ENCODE assay signal across 10 mouse cellular contexts in genomic region chr9:77428115-77428747, GRCm38 (mm10).
DNase-seq lines count a peak whose midpoint lies in the region; ATAC-seq lines count a peak whose summit lies in the region.
"Had no signal": no experiment of that assay in that cellular context is flagged by ENCODE, and none has a peak within 500 bp of the region (broad histone marks: within the 10 kb centered on the region; RNA-seq: fewer than 3 reads in every experiment).

No protein-coding gene starts in this region.

- 0 out of 2 replicates have a peak overlapping the region, but pooled peaks have one; percentile 0 for H3K4me3 ChIP-seq in heart, embryonic 11.5 days (ENCODE audit: low read depth, low read length)
- no peak overlapping the region for H3K4me3 ChIP-seq in hindbrain, embryonic 15.5 days
- 0 out of 2 replicates have a peak overlapping the region, but pooled peaks have one; percentile 3 for H3K4me3 ChIP-seq in midbrain, embryonic 12.5 days

- peak overlapping the region; percentile 92 for H3K27ac ChIP-seq in heart, embryonic 11.5 days (ENCODE audit: low read depth, low read length)
- no peak overlapping the region for H3K27ac ChIP-seq in hindbrain, embryonic 15.5 days (replicated peaks)
- peak overlapping the region; percentile 54; the same call in 1 of the 2 replicates for H3K27ac ChIP-seq in midbrain, embryonic 12.5 days (replicated peaks)
- H3K27ac ChIP-seq: layer of hippocampus, adult 2 months had no signal

- H3K27me3 ChIP-seq in heart, embryonic 11.5 days (ENCODE audit: control insufficient read depth, insufficient read depth, low read length), result no peaks in the 10 kb centered on the region; the same call in 1 of the 2 replicates
- no peaks in the 10 kb centered on the region for H3K27me3 ChIP-seq in hindbrain, embryonic 15.5 days
- peaks cover 4% of the 10 kb centered on the region for H3K27me3 ChIP-seq in midbrain, embryonic 12.5 days

- no peaks in the 10 kb centered on the region for H3K9me3 ChIP-seq in heart, embryonic 11.5 days (replicated peaks; ENCODE audit: control insufficient read depth, low read length)
- no peaks in the 10 kb centered on the region for H3K9me3 ChIP-seq in hindbrain, embryonic 15.5 days
- no peaks in the 10 kb centered on the region for H3K9me3 ChIP-seq in midbrain, embryonic 12.5 days

- ATAC-seq in heart, embryonic 11.5 days (replicated peaks; ENCODE audit: insufficient number of reproducible peaks, low FRiP score, low TSS enrichment), result no peak; the same call in 1 of the 2 replicates
- ATAC-seq in hindbrain, embryonic 15.5 days (ENCODE audit: low FRiP score, low read depth), result no peak
- ATAC-seq in midbrain, embryonic 12.5 days (ENCODE audit: low FRiP score, low read depth), result peak; percentile 24; the same call in 1 of the 2 replicates
- ATAC-seq: CD4-positive, CD25-positive, alpha-beta regulatory T cell, adult 4 months had no signal

- peaks cover 34% of the 10 kb centered on the region for H3K4me1 ChIP-seq in heart, embryonic 11.5 days (ENCODE audit: control insufficient read depth, insufficient read depth, low read length)
- peaks cover 18% of the 10 kb centered on the region for H3K4me1 ChIP-seq in hindbrain, embryonic 15.5 days (replicated peaks)
- peaks cover 16% of the 10 kb centered on the region for H3K4me1 ChIP-seq in midbrain, embryonic 12.5 days

- DNase-seq in heart, adult 11 months, result no peak
- DNase-seq in MEL-GATA-1-ER (ENCODE audit: extremely low read depth, low read depth), result peak; percentile 75
- no peak for DNase-seq in layer of hippocampus, postnatal 25 days (ENCODE audit: extremely low spot score in 1 of 2, low spot score in 1 of 2)
- no peak for DNase-seq in T-cell, adult 2 months (ENCODE audit: low spot score)
- no peak for DNase-seq in kidney, postnatal 36 days

- H3K36me3 ChIP-seq in heart, embryonic 11.5 days (ENCODE audit: control insufficient read depth, insufficient read depth, low read length), result peaks cover 3% of the 10 kb centered on the region
- H3K36me3 ChIP-seq in hindbrain, embryonic 15.5 days, result no peaks in the 10 kb centered on the region
- 0 out of 2 replicates have a peak, but pooled peaks cover 5% of the 10 kb centered on the region for H3K36me3 ChIP-seq in midbrain, embryonic 12.5 days

- peak overlapping the region; percentile 54; the same call in 1 of the 2 replicates for H3K9ac ChIP-seq in heart, embryonic 11.5 days (ENCODE audit: low read depth, low read length)
- no peak overlapping the region for H3K9ac ChIP-seq in hindbrain, embryonic 15.5 days
- no peak overlapping the region for H3K9ac ChIP-seq in midbrain, embryonic 12.5 days (replicated peaks)

- 14% methylated on average over 14 of the region's 14 CpGs for WGBS in heart, embryonic 11.5 days (ENCODE audit: insufficient replicate concordance)
- 50% methylated on average over 14 of the region's 14 CpGs for WGBS in hindbrain, embryonic 15.5 days
- WGBS in midbrain, embryonic 12.5 days, result 46% methylated on average over 14 of the region's 14 CpGs

- H3K4me2 ChIP-seq in heart, embryonic 11.5 days, result peak overlapping the region; percentile 46
- peak overlapping the region; percentile 41; the same call in 1 of the 2 replicates for H3K4me2 ChIP-seq in hindbrain, embryonic 15.5 days
- peak overlapping the region; percentile 38 for H3K4me2 ChIP-seq in midbrain, embryonic 12.5 days (replicated peaks)
